Mouse (Mus musculus) CD4-positive, CD25-positive, alpha-beta regulatory T cell, adult 2 months (primary cell): ENCODE measurements around the gene Rbm20.
"Not testable (repeated sequence)": the region's sequence is repeated elsewhere in the genome, so short reads cannot be mapped to it uniquely, and the experiment has no call there.

ENCODE experiments used
- DNase-seq: peaks from one replicate; pipeline ENCODE4 v3.0.0-alpha.2; 2012; ENCODE audit warnings: low read depth, low spot score

Gene Rbm20

DNA sequence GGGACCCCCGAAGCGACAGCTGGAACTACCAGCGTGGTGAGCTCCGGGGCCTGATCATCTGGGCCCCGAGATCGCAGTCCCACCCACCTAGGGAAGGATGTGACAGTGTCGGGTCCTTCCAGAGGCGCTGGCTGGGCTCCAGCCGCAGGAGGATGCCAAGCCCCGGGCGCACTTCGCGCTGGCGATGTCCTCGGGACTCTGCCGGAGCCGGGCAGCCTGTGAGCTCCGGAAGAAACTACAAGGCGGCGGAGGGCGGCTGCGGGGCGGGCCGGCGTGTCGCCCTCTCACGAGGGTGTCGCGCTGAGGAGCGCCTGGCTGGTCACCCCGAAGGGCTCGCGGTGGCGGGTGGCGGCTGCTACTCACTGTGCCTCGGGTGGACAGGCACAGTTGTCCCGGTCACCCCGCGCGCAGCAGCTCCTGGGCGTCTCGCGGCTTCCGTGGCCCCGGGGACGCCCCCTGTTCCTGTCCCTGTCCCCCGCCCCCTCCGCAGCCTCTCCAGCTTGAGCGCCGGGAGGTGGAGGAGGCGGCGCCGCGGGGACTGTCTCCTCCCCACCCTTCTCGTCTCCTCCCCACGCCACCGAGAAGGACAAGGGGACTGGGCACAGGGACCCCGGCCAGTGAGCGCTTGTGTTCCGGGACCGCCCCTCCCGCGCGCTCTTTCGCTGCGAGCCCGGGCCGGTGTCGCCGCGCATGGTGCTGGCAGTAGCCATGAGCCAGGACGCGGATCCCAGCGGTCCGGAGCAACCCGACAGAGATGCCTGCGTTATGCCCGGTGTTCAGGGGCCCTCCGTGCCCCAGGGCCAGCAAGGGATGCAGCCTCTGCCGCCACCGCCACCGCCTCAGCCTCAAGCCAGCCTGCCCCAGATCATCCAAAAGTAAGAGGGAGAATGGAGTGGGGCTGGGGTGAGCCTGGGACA is at the start of gene Rbm20:
TSS of gene Rbm20 (plus strand) at position 589 of the 917 bp plus-strand sequence.
- peak; percentile 30 for DNase-seq

DNA sequence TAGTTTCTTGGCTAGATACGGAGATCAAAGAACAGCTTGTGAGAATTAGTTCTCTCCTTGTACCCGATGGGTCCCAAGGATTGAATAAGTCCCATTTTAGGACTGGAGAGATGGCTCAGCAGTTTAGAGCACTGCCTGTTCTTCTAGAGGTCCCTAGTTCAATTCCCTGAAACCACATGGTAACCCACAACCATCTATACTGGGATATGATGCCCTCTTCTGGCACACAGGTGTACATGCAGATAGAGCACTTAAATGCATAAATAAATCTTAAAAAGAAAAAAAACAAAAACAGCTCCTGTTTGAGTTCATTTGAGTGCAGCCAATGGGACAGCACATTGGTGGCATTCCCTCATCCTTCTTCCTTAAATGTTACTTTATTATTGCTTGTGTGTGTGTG is 39.1 kb upstream of the Rbm20 start:
- DNase-seq: peak; percentile 62

DNA sequence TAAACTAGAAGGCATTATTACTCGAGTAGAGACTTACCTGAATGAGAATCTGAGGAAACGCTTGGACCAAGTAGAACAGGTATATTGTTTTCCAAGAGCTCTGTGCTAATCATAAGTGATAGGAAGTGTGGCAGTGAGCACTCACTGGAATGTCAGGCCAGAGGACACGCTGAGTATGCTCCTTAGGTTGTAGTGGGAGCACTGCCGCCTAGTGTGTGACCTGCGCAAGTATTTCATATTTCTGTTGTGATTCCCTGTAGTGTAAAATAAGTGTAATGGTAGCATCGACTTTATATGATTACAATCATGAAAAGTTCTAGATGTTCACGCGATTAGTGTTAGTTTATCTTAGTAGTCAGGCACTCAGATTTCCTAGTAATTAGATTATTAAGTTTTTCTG is 38.4 kb upstream of the Rbm20 start:
- DNase-seq: no peak

DNA sequence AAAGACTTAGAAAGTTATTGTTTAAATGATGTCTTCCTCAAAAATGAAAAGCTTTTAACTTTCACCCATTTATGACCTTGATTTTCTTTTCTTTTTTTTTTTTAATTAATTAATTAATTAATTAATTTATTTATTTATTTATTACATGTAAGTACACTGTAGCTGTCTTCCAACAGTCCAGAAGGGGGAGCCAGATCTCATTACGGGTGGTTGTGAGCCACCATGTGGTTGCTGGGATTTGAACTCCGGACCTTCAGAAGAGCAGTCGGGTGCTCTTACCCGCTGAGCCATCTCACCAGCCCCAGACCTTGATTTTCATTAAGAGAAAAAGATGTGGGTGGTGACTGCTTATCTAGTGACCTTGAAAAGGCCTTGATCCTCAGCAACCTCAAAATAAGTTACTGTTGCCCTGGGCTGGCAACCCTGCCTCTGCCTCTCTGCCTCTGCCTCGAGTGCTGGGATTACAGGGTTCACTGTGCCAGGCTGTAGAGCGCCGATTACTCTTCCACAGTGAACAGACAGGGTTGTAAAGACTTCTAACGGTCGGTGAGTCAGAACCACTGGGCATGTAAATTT is 33.0 kb upstream of the Rbm20 start:
- DNase-seq: peak; percentile 61

DNA sequence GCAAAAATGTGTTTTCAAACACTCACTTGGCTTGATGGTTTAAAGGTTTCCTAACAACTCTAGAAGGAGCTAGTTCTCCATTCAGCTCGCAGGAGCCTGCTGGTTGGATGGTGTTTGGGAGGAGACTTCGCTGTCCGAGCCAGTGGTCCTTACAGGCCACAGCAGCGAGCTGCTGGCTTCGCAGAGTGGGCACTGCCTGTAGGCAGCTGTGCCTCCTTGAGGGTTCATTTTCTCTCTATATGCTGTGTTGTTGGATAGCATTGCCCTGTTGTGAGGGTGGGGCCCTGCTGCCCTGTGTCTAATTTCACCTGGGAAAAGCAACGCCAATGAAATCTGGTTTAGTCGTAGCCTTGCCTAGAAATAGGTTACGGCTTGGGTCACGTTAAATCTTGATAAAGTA is 29.8 kb upstream of the Rbm20 start:
- no peak for DNase-seq

DNA sequence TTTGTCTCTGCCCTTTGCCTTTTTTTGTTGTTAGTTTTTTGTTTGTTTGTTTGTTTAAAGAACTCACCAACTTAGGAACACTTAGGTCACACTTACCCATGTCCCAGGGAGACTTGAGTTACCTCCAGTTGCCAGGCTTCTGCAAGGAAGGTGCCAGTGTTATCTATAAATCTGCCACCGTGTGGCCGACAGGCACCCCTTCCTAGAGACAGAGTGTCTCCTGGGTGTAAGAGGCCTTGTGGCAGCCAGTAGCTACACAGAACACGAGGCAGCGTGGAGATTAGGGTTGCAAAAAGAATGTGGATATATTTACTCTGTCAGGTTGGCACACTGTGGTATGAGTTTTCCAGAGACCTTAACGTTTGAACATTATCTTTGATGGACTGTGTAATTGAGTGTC is 29.1 kb upstream of the Rbm20 start:
- peak; percentile 8 for DNase-seq

DNA sequence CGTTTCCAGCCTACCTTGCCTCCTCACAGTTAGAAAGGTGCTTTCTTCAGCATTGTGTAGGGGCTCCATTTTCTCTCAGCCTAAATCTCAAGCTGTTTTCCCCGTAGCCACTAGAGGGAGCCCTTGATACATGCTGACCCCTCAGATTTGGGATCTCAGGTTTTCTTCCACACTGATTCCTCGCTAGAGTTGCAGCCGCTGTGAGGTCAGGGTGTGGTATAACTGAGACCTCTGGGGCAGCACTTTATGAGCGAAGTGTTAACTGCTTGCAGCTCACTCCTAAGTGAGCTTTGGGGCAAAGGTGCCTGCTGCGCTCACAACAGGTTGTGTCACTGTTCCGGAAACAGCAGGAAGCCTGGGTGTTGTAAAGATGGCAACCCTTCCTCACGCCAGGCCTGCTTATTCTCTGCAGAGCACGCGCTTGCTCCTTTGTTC is 28.3 kb upstream of the Rbm20 start:
- peak; percentile 74 for DNase-seq

DNA sequence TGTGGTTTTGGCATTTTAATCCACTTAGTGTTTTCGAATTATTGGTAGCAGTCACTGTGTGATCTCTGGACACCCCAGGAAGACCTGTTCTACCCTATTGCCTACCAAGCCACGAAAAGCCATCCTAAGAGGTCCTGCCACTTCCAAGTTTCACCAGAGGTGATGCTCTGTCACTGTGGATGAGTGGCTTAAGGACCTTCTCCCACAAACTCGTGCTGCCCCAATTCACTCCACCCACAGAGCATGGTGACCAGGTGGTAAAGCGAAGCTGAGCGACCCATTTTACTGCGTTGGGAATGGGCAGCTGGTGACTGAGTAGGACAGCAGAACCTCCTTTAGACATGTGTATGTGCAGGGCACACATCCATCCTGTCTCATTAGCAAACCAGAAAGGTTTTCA is 27.7 kb upstream of the Rbm20 start:
- DNase-seq: no peak

DNA sequence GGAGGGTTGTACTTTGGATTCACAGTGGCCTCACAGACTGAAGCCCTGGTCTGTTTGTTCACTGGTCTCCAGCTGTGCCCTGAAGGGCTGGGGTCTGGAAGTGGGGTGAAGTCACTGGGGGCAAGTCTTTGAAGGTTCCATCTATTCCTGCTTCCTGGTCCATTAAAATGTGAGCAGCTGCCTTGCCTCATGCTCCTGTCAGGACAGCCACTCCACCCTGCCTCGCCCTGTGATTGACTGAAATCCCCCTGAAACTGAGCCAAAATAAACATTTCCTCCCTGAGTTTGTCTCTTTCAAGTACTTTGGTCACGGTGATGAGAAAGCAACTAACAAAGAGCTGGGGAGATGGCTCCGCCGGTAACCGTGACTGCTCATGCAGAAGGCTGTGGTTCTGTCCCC is 27.3 kb upstream of the Rbm20 start:
- DNase-seq: no peak

DNA sequence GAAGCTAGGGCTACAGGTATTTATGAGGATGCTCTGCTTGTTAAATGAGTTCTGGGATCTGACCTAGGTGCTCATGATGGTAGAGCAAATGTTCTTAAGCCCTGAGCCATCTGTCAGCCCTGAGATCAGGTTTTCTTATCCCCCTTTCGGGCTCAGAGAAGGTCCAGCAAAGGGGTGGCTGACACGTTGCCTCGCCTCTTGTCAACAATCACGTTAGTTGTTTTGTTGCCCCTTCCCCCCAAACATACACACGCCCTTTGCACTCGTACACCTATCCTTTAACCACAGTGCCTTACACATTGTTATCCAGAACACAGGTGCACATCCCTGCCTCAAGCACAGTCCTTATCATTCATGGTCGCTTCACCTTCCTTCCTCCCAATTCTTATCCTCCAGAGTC is 26.2 kb upstream of the Rbm20 start:
- no peak for DNase-seq

DNA sequence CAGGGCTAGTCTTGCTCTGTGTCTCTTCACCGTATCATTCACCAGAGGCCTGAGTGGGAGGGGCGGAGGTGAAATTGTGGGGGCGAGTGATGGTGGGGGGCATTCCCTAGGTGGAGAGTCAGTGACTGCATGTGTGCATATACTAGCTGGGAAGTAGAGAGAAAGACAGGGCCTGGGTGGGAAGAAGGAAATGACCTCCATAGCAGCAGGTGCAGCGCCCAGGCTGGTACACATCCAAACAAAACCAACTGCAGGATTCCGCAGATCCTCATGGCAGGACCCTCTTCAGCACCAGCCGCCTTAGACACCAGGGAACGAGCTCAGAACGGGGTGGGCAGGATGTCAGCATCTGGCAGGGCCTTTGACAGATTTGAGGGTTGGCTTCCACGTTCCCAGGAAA is 24.8 kb upstream of the Rbm20 start:
- no peak for DNase-seq

DNA sequence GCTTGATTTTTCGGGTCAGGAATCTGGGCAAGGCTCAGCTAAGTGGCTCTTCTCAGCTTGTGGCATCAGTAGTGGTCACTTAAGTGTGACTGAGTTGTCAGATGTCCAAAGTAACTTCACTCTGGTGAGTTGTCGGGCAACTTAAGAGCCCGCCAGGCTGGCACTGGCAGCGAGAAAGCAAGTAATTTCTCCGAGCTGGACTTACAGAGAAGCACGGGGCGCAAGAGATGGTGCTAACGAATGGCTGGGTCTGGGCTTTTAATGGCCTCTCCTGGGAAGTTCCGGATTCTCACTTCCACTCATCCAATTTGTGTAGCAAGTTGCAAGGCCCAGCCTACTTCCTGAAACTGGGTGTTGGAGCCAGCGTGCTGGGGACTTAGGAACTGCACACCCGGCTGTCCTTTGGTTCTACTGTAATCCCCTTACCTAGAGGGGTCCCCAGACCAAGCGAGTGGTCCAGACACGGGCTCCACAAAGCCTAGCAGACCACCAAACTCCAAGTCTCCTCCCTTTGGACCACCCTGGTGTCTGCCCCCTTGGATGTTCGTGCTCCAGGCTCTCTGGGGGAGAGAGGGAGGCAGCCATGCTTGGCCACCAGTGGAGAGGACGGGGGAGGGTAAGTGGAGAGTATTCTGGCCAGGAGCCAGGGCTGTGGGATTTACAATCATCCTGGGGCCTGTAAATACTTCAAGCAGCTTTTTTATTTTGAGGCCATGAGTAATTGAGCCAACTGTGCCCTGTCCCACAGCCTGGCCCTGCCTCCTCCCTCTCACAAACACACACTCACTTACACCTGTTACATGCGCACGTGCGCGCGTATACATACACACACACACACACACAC is 23.3 kb upstream of the Rbm20 start:
- DNase-seq: no peak

DNA sequence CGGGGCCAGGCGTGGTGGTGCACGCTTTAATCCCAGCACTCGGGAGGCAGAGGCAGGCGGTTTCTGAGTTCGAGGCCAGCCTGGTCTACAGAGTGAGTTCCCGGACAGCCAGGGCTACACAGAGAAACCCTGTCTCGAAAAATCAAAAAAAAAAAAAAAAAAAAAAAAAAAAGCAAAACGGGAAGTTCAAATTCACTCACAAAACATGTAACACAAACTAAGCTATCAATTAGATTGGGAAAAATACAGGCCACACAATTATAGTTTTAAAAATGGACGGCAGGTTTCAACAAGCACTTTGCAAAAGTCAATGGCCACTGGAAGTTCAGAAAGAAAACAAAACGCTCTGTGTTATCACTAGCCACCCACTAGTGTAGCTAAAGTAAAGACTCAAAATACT is 20.7 kb upstream of the Rbm20 start:
- DNase-seq: not testable (repeated sequence)

DNA sequence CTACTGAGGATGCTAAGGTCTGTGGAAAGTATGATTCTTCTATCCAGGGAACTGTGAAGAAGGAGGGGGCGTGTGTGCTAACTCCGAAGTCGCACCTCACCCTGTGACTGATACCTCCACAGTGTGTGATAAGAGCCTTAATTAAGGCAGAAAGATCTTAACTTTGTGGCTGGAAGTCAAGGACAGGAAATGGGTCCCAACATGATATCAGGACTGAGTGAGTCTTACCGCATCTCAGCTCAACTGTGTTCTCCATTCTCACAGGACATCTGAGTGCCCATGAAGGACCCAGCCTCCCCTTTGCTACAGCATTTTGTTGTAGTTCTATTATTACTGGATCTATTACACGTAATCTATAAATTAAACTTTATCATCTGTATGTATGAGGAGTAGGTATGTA is 19.7 kb upstream of the Rbm20 start:
- DNase-seq: no peak

DNA sequence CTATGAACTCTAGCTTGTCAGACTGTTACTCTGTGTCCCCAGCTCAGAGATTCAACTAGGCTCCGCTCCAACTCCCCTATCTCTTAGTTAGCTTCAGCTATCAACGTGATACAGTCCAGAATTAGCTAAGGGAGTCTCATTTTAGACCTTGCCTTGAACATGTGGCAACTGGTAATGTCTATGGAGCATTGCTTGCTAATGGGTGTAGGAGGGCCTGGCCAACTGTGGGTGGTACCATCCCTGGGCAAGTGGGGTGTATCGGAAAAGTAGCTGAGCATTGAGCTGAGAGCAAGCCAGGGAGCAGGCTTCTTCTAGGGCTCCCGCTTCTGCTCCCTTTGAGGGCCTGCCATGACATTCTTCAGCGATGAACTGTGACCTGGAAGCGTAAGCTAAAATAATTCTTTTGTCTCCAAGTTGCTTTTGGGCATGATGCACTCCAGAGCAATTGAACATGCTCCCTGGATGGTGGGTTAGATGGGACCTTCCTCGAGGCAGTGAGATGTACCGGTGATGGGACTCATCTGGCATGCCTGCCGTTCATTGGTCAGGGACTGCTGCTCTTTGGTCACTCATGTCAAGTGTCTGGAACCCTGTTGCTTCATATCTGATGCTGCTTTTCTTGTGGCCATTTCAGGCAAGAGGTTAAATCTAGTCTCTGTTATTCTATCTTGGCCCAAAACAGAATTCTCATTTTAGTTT is 16.2 kb upstream of the Rbm20 start:
- DNase-seq: no peak

DNA sequence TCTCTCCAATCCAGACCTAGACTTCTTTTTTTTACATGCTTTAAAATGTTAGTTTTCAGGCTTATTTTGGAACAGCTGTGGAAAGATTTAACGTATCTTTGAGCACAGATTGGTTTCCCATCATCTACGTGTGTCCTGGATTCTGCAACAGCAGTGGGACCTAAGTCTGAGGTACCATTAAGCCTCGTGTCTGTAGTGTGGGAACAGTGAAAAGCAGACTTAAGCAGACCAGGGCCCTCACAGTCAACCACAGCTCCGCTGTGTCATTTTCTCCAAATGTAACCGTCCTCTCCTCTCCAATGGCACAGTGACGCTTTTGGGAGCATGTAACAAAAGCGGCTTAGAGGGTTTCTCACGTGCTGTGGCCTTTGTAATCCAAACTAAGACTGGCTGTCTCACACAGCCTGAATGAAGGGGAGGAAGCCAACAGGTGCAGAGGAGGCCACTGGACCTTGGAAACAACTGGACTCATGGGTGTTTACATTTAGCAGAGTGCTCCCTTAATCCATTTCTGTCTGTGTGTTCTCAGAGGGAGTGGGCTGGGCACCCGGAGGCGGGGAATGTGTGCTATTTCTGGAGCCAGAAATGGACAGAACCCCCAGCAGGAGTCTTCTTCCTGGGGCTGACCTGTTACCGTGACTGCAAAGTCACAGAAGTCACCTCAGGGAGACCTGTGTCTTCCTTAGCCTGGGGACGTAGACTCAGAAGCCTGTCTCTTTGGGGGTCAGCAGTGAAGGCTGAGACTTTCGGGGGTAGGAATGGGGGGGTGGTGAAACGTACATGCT is 15.0 kb upstream of the Rbm20 start:
- DNase-seq: no peak

DNA sequence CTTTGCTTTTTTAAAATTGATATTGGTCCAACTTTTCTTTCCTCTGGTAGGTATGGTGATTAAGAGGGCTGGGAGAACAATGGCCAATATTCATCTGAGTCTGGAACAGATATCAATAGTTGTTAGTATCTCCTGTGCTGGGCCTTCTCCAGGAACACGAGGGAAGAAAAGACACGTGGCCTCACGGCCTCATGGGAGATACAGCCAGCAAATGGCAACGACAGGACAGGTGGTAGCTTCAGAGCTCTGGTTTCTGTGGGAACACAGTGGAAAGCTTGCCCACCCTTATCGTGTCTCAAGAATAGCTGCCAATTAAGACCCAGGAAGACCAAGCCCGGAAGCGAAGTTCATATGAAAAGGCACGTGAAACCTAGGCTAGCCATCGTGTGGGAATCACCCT is 12.3 kb upstream of the Rbm20 start:
- DNase-seq: no peak

DNA sequence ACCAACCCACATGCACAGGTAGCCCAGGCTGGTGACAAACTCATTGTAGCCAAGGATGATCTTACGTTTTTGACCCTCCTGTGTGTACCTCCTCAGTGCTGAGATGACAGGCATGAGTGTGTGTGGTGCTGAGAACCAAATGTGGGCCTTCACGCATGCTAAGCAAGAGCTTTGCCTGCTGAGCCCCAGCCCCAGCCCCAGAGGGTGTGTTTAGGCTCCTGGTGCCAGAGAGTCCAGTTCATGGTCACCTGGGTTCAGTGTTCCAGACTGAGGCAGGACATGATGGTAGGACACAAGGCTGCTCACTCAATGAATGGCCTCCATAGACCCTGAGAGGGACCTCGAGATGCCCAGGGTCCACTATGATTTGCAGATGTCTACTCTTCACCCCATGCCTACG is 11.7 kb upstream of the Rbm20 start:
- no peak for DNase-seq

DNA sequence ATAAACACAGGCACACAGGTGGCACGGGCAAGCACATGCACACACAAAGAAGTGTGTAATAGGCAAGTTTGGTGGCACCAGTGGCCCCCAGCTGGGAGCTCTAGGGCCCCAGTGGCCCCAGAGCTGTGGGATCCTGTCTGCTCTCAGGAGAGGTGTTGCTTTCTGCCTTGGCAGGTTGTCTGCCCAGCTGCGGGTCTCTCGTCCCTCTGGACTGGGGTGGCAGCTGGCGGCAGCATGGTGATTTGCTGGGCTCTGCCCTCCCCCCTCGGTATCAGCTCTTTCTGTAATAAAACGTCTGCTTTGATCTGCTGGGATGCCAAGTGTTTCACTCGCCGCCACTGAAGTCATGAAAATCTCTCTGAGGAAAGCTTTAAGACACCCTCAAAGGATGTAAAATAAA is 10.4 kb upstream of the Rbm20 start:
- no peak for DNase-seq

DNA sequence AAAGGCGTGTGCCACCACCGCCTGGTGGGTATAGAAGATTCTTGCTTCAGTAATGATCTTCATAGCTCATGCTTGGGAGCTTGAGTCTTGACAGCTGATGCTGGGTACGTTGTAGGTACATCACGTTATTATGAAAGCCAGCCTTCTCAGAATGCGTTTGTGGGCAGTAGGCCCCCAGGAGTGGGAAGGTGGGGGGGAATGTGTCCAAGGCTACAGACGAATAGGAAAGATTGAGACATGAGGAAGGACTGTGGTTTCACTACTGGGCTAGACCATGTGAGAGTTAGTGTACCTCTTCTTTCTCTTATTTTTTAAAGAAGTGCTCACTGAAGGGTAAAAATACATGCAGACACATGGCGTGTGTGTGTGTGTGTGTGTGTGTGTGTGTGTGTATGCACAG is 8.3 kb upstream of the Rbm20 start:
- DNase-seq: no peak

DNA sequence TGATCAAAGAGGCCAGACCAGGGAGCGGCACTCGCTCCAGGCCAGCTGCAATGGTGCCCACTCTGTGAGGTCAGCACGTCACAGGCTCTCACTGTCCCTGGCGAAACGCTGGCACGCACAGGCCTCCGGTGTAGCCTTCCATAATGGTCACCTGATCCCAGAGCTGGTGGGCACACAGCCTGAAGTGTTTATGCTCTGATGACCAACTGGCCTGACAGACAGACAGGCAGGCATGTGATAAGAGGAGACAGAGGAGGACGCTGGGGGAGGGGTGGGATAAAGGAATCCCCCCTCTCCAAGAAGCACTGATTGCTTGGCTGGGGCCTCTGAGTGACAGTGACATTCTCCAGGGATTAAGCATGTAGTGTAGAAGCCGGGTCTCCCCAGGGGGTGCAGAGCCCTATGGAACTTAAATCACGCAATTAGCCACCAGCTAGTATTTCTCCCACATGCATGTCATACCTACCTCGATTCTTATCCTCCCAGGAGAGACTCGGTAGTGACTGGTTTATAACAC is 6.4 kb upstream of the Rbm20 start:
- DNase-seq: no peak
